Mouse (Mus musculus) bone marrow, adult 2 months (tissue): Measurements from ENCODE around the gene Gm20820. TPM values are rescaled to one million over a fixed set of nuclear protein-coding genes. Genes with fewer than 3 reads are reported as not detected.
"Not testable (repeated sequence)": the region's sequence is repeated elsewhere in the genome, so short reads cannot be mapped to it uniquely, and the experiment has no call there.

ENCODE experiments used
- H3K27ac ChIP-seq: fragments of 200-500 bp; 2 replicates; pipeline ENCODE4 v1.5.1; 2012; ENCODE audit warnings: low read depth, mild to moderate bottlenecking, control low read depth, inconsistent platforms, low read length; ENCODE audit not compliant: control insufficient read depth, poor library complexity, insufficient read depth
- H3K4me1 ChIP-seq: fragments of 200-500 bp; 2 replicates; pipeline ENCODE4 v1.6.1; 2011; ENCODE audit warnings: low read length; ENCODE audit not compliant: control insufficient read depth, insufficient read depth
- H3K4me3 ChIP-seq: fragments of 200-500 bp; replicated peaks from 2 replicates; pipeline ENCODE3; 2011; ENCODE audit warnings: mild to moderate bottlenecking, low read depth, low read length, control low read depth; ENCODE audit not compliant: control insufficient read depth
- WGBS: fragments of 180-500 bp; shearing (Covaris S2); methylation state at CpG from one replicate; pipeline ENCODE4 v1.1.7; 2018; 5-methylcytosine and 5-hydroxymethylcytosine counted together
- polyA plus RNA-seq: library from polyadenylated mRNA; stranded (reverse); fragments of >200 nt; gene quantifications from 2 replicates; pipeline ENCODE4 v1.2.4, GENCODE M21; 2011; ENCODE audit warnings: low replicate concordance; ENCODE audit not compliant: missing spikeins, insufficient read depth, insufficient read length

The Gm20820 gene
- polyA plus RNA-seq: not detected in 2 replicates

DNA sequence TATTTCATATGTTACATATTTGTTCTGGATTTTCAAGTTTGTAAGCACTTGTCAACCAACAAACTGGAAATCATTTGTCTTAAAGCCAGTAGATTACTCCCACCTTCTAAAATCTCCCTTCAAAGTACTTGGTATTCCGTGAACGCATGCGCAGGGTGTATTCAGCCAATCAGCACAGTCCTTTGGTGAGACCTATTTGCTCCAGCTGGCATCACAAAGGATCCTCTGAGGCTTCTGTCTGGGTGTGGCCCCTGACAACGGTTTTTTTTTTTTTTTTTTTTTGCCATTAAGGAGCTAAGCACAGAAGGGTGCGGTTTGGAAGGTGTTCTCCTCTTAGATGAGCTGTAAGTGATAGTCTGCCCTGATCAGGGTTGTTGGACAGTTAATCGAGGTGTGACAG is at the start of gene Gm20820:
Gene Gm20820, plus strand, starts transcription at position 301 of the 400 bp plus-strand sequence.
- WGBS: no CpG with 5 or more reads among the region's 6 CpGs
- not testable (repeated sequence) for H3K4me1 ChIP-seq, H3K4me3 ChIP-seq, H3K27ac ChIP-seq
